Mouse (Mus musculus) testis, adult 2 months (tissue): ENCODE results near the gene Btn2a2.

Source experiments
- CTCF ChIP-seq: fragments of 200-500 bp; IDR thresholded peaks from 2 replicates; pipeline ENCODE4 v1.5.1; 2012; ENCODE audit warnings: low read depth, mild to moderate bottlenecking, inconsistent platforms, low read length, moderate library complexity; ENCODE audit not compliant: control insufficient read depth, insufficient read depth, insufficient replicate concordance
- POLR2A ChIP-seq: fragments of 200-500 bp; IDR thresholded peaks from 2 replicates; pipeline ENCODE4 v1.6.1; 2012; ENCODE audit warnings: low read depth, mild to moderate bottlenecking, inconsistent platforms, low read length, moderate library complexity; ENCODE audit not compliant: control insufficient read depth

- TF ChIP-seq CTCF (no peak), POLR2A (no peak)
These were observed 50.7 kb downstream of the Btn2a2 start for GRCm38 (mm10) chr13:23437908-23438307.
